Mouse (Mus musculus): Measurements from ENCODE around the gene Inhbc.
A peak's percentile ranks its signal among the peaks of the same experiment; 100 is the strongest.
"Not testable (repeated sequence)": the region's sequence is repeated elsewhere in the genome, so short reads cannot be mapped to it uniquely, and the experiment has no call there.

Gene Inhbc

DNA sequence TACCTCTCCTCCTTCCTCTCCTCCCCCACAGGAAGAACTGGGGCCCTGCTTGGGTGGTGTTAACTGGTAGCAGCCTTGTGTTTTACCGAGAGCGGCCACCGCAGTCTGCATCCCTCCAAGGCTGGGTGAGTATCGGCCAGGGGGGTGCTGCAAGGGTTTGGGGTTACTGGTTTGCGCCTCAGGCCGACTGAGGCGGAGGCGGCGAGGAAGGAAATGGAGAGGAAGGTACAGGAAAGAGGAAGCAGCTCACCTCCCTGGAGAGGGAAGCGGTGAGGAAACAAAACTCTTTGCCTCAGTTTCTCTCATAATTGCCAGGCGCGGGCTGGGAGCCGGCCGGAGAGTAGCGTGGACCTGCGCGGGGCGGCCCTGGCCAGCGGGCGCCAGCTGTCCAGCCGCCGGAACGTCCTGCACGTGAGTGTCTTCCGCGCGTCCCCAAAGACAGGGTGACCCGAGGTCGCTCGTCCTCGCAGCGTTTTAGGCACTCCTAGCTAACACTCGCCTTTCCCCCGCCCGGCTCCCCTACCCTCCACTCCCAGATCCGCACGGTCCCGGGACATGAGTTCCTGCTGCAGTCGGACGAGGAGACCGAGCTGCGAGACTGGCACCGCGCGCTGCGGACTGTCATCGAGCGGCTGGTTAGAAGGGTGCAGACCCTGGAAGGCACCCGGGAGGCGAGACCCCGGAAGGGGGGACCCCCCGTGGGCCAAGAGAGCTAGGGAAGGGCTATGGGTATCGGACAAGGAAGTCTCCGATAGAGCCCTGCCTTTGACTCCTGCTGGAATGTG lies 44.0 kb downstream of the Inhbc start:
- DNase-seq: no peak

DNA sequence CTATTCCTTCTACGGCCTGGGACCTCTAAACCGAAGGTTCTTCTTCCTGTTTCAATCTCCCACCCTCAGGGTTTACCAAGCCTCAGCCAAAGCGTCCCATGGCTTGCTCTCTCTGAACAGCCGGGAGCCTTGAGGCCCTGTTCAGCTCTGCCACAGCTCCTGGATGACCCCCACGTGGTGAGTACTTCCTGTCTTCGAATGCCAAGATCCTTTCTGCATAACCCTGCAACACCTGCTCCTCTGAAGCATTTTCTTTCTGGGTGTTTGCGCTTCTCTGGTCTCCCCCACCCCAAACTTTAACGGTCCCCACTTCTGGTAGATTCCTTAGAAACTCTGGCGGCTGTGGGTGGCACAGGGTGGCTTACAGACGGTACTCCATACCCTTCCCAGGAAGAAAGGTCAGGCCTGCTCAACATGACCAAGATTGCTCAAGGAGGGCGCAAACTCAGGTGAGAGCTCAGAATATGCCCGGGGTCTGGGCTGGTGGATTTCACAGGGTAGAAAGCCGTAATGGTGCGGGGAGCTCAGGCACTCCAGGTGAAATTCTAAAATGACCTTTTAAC lies 44.7 kb downstream of the Inhbc start:
- DNase-seq: no peak

DNA sequence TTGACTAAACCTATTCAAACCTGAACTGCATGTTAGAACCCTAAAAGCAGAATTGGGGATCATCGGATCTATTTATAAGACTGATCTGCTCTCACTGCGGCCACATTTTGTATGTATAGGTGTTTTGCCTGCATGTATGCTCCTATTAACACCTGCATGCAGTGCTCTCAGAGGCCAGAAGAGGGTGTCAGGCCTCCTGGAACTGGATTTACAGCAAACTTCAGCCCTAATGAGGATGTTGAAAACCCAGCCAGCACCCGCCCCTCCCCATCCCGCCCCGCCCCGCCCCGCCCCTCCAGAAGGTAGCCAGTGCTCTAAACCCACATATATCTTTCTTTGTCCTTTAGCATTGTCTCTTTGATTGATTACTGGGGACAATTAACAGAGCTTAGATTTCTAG lies 45.7 kb downstream of the Inhbc start:
- no peak for DNase-seq

DNA sequence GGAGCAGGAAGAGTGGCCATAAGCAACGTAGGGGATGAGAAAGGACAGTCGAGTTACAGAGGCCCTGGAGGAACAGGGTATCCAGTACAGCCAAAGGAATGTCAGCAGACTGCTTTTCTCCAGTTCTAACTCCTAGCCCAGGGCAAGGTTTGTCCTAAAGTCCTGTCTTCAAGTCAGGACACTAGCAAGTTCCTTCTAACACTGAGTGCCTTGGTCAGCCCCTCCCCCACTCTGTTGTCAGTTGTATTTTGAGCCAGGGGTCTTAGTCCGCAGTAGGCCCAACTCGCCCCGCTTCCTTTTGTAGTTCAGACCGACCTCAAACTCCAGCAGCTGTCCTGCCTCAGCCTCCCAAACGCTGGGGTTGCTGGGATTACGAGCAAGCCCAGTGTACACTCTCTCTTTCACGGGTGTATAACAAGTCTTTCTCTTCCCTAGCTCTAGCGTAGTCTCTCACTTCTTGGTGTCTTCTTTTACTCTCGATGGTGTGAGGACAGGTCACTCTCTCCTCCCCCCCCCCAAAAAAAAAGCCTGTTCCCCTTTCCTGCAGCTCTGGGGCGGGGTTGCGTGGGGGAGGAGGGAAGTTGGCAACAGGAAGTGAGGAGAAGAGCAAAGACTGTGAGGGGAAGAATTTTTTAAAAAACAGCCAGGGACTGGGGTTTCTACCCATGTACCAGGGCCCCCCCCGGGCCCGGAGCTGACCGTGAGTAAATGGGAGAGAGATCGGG lies 46.9 kb downstream of the Inhbc start:
- no peak for DNase-seq

DNA sequence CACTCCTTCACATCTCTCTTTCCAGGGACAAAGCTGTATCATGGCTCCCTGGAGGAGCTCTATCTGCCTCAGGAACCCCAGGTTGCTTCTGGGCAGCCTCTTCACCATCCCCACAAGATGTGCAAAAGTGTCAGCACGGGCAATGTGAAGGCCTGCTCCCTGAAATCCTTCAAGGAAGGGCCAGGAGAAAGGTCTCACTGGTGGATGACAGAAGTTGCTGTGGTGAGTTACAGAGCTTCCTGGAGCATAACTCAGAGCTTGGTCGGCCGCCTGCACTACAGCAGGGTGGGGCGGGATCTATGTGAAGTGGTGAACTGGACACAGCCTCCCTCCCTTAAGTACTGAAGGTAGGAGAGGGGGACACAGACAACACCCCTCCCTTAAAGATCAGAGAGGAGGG lies 47.6 kb downstream of the Inhbc start:
- DNase-seq: no peak

DNA sequence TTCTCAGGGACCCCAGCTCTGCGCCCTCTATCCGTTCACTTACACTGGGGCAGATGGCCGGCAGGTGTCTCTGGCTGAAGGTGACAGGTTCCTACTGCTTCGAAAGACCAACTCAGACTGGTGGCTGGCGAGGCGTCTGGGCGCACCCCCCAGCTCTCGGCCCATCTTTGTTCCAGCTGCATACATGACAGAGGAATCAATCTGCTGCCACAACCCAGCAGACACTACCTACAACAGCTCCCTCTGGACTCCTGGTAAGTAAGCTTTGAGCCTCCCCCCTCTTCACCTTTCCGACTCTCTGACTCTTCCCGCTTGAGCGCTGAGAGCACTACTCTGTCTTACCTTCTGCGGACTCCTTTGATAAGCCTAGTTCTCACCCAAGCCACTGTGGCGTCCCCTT lies 48.1 kb downstream of the Inhbc start:
- DNase-seq: no peak

DNA sequence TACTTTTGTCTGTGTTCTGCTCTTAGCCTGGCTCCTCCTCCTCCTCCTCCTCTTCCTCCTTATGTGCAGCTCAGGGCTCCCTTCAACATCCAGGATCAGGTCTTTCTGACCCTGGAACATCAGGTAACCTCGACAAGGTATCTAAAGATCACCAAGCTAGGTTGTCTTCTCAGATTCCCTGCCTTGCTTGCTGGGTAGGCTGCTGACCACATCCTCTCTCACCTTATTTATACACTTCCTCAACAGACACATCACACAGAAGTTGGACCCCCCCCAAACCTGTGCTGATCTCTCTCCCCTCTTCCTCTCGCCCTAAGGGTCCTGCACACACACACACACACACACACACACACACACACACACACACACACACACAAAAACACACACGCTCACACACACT lies 48.6 kb downstream of the Inhbc start, which contains the start of gene Arhgap9:
TSS of gene Arhgap9 (plus strand) at position 344 of the 400 bp plus-strand sequence.
- no peak for DNase-seq

DNA sequence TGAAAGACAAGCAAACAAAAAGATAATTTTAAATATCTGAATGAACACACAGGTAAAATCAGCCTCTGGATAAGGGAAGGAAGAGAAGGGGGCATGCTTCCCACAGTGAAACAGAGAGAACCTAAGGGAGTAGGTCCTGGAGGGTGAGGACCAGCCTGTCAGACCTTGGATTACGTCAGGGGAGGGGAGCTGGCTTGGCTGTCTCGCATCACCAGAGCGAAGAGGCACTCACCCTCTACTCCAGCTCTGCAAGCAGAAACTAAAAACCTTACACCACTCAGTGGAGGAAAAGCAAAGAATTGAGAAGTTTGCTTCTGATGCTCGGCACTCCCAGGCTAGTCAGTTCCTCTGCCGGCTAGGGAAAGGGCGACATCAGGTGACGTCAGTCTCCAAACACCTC lies 50.3 kb downstream of the Inhbc start:
- no peak for DNase-seq

DNA sequence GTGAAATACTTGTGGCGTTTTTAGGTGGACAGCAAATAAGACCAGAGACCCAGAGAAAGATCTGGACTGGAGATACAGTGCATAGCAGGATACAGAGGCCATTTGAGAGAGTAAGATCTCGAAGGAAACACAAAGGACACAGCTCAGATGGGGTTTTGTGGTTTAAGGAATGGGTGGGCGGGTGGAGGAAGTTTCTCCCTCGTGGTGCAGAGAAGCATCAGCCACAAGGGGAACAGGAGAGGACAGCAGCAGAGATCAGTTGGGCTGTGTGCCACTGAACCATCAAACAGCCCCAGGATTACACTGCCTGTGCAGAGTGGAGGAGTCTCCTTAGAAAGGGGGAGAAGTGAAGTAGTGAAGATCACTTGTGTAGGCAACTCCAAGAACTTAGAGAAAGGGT lies 52.2 kb downstream of the Inhbc start:
- DNase-seq: no peak

DNA sequence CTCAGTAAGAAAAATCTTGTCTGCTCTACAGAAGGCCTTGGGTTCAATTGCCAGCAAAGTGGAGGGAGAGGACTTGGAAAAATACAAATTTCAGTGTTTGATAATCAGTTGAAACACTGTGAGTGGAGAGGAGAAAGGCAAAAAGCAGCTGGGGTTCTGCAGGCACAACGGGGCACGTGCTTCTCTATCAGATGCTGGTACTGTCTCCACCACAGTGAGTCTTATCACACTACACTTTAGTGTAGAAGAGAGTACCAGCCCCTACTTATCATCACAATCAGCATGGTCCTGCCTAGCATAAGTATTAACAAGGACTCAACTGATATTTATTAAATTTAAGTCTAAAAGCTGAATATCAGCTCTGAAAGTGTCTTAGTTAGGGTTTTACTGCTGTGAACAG lies 53.0 kb downstream of the Inhbc start:
- DNase-seq: no peak

DNA sequence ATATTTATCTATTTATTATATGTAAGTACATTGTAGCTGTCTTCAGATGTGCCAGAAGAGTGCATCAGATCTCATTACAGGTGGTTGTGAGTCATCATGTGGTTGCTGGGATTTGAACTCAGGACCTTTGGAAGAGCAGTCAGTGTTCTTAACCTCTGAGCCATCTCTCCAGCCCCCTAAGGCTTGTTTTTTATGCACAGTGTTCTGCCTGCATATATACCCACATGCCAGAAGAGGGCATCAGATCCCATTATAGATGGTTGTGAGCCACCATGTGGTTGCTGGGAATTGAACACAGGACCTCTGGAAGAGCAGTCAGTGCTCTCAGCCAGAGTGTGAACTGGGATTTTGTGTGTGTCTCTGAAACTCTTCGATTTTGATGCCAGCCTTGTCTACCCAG lies 55.3 kb downstream of the Inhbc start:
- DNase-seq: not testable (repeated sequence)

DNA sequence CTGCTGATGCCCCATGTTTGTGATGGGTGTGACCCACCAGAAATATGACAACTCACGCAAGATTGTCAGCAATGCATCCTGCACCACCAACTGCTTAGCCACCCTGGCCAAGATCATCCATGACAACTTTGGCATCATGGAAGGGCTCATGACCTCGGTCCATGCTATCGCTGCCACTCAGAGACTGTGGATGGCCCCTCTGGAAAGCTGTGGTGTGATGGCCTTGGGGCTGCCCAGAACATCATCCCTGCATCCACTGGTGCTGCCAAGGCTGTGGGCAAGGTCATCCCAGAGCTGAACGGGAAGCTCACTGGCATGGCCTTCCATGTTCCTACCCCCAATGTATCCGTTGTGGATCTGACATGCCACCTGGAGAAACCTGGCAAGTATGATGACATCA lies 56.7 kb downstream of the Inhbc start:
- DNase-seq: not testable (repeated sequence)

DNA sequence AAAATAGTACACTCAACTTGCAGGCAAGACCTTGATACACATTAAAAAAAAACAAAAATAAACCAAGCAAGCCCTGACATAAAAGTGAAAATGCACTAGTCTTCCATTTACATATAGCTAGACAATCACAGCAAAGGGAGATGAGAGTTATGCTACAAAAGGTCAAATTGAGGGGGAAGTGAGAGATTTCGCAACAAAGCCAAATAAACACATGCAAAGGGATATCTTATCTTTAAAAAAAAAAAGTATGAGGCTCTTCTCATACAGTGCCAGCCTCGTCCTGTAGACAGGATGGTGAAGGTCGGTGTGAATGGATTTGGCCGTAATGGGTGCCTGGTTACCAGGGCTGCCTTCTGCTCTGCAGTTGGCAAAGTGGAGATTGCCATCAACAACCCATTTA lies 57.4 kb downstream of the Inhbc start:
- no peak for DNase-seq

DNA sequence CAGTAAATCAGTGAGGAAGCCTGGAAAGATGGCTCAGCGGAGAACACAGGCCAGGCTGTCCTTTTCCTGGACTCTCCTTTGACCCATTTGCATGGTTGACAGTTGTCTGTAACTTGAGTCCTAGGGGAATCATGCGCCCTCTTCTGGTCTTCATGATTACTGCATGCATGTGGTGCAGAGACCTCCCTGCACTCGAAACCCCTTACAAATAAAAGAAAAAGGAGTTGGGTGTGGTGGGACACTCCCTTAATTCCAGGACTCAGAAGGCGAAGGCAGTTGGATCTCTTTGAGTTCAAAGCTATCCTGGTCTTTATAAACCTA lies 57.9 kb downstream of the Inhbc start:
- DNase-seq: peak; percentile 75

DNA sequence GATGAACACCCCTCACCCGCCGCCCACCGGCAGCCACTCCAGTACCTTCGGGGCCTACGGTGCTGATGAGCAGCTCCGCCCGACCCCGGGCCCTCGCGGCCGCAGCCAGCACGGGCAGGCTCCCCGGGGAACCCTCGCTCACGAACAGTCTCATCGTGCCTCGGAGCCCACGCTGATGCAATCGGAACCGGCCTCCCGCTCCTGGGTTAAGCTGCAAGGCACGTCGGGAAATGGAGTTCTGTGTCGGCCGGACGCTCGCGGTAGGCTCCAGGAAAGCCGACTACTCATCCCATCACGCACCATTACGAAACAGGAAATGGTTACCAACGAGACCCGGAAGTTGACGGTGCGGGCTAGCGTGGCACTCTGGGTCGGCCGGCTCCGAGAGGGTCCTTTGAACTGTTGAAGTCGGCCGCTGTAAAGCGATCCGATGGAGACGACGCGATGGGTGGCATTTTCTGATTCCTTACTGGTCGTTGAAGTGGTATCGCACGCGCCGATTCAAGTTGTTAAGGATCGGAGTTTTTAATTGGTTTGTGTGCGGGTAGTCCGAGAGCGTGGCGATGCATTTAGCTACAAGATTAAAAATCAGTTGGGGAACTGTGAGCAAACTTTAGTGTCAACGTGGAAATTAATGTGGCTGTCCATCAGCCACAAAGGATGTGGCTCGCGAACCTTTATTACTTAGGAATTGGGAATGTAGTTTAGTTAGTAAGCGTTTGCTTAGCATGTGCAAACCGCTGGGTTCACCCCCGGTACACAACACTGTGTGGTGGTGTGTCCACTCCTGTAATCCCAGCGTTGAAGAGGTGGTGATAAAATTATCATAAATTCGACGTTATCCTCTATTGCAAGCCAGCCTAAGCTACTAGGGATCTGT lies 58.5 kb downstream of the Inhbc start, which contains the start of gene Mars:
TSS of gene Mars (minus strand) at position 311 of the 880 bp plus-strand sequence.
- DNase-seq: peak; percentile 94

DNA sequence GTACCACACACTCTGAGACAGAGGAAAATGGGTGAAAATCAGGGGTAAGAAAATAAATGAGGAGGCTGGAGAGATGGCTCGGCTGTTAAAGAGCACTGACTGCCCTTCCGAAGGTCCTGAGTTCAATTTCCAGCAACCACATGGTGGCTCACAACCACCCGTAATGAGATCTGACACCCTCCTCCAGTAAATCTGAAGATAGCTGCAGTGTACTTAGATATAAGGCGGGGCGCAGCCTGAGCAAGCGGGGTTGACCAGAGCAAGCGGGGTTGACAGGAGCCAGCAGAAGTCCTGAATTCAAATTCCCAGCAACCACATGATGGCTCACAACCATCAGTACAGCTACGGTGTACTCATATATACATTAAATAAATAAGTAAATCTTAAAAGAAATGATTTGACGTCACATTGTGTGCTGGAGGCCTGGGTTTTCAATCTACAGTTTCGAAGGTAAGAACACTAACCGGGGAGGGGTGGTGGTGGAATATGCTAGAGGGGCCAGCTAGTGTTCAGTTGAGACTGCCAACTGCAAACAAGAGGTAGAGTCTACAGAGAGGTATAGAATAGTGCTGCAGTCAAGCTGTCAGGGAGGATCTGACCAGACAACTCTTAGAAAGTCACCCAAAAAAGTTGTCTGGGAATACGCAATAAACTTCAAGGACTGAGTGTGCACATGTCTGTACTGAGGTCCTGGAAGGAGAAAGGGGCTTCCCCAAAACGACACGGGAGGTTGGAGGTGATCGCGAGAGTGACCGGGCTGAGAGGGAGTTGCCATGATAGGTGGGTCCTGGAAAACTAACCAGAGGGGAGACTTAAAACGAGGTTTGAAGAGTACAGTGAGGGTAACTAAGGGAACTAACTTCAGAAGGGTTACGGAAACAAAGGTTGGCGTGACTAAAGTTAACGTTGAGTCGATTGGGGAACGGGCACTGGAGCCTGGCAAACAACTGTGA lies 59.4 kb downstream of the Inhbc start:
- no peak for DNase-seq

DNA sequence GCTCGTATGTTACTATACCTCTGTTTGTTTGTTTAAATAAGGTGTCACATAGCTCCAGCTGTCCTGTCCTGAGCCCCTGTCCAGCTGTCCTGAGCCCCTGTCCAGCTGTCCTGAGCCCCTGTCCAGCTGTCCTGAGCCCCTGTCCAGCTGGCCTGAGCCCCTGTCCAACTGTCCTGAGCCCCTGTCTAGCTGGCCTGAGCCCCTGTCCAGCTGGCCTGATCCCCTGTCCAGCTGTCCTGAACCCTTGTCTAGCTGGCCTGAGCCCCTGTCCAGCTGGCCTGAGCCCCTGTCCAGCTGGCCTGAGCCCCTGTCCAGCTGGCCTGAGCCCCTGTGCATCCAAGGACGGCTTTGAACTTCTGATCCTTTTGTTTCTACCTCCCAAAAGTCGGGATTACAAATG lies 61.1 kb downstream of the Inhbc start:
- DNase-seq: not testable (repeated sequence)

Data from cerebellum, adult 11-12 months (tissue).